Mouse (Mus musculus): ENCODE results near the gene Zbtb48. TPM values are rescaled to one million over a fixed set of nuclear protein-coding genes. Genes with fewer than 3 reads are reported as not detected.

Gene Zbtb48
- polyA plus RNA-seq, 1 experiment from 2014 or later, result 18.0 TPM

DNA sequence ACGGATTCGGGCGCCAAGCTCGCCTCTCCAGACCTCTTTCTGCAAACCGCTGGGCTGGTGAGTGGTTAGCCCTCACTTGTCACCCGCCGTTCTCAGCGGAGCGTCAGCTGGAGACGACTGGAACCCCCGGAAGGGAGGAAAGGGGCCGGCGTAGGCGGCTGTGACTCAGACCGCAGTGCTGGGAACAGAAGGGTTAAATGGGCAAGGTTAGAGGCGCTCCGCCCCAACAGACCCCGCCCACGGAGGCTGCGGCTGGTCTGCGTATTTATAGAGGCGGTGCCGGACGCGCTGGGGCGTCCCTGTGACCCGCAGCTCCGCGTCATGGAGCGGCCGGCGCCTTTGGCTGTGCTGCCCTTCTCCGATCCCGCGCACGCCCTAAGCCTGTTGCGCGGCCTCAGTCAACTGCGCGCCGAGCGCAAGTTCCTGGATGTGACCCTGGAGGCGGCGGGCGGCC, 18.8 kb downstream of the Zbtb48 start, which contains the start of gene Klhl21:
Klhl21 (plus strand) TSS at position 182 of the 454 bp plus-strand sequence.
- peak within 1 kb of the TSS; percentile 68 for H3K4me3 ChIP-seq (replicated peaks; ENCODE audit: low read length)
- WGBS, result under 1% methylated on average over 44 of the region's 45 CpGs
- H3K36me3 ChIP-seq (ENCODE audit: control insufficient read depth, insufficient read depth, low read length), result no peaks in the 10 kb centered on the region; the same call in 1 of the 2 replicates
- peak within 1 kb of the TSS; percentile 82 for H3K9ac ChIP-seq (ENCODE audit: low read length)
- H3K4me1 ChIP-seq (ENCODE audit: control insufficient read depth, insufficient read depth, low read length), result peaks cover 43% of the 10 kb centered on the region
- no peaks in the 10 kb centered on the region for H3K27me3 ChIP-seq (ENCODE audit: control insufficient read depth, insufficient read depth, low read length)
- no peaks in the 10 kb centered on the region for H3K9me3 ChIP-seq (replicated peaks; ENCODE audit: control insufficient read depth, low read length)
- ATAC-seq (ENCODE audit: insufficient read depth, low FRiP score), result peak; percentile 92
- peak within 1 kb of the TSS; percentile 93 for H3K27ac ChIP-seq (ENCODE audit: low read length)
- H3K4me2 ChIP-seq (ENCODE audit: low read depth, low read length), result peak within 1 kb of the TSS; percentile 99

DNA sequence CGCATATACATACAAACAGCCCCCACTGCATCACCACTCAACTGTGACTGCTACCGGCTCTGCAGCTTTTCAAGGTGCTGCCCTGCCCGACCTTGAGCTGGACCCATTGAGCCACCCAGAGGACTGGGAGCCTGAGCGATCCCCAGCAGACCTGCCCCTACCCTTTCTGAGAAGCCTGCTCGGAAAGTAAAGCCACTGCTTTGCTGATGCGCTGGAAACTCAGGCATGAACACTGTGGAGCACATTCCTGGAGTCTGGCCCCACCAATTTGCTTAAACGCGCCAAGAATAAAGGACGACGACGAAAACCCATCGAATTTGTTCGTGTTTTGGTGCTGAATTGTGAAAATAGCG, 19.3 kb downstream of the Zbtb48 start:
- Histone ChIP-seq H3K9ac (ENCODE audit: low read length) (peak overlapping the region; percentile 82), H3K27ac (ENCODE audit: low read length) (peak overlapping the region; percentile 93), H3K27me3 (ENCODE audit: control insufficient read depth, insufficient read depth, low read length) (no peaks in the 10 kb centered on the region), H3K4me1 (ENCODE audit: control insufficient read depth, insufficient read depth, low read length) (peaks cover 43% of the 10 kb centered on the region), H3K4me3 (replicated peaks; ENCODE audit: low read length) (peak overlapping the region; percentile 68), H3K9me3 (replicated peaks; ENCODE audit: control insufficient read depth, low read length) (no peaks in the 10 kb centered on the region), H3K4me2 (ENCODE audit: low read depth, low read length) (peak overlapping the region; percentile 99), H3K36me3 (ENCODE audit: control insufficient read depth, insufficient read depth, low read length) (no peaks in the 10 kb centered on the region; the same call in 1 of the 2 replicates)
- 1% methylated on average over 14 of the region's 14 CpGs for WGBS
- no peak for ATAC-seq (ENCODE audit: insufficient read depth, low FRiP score)

DNA sequence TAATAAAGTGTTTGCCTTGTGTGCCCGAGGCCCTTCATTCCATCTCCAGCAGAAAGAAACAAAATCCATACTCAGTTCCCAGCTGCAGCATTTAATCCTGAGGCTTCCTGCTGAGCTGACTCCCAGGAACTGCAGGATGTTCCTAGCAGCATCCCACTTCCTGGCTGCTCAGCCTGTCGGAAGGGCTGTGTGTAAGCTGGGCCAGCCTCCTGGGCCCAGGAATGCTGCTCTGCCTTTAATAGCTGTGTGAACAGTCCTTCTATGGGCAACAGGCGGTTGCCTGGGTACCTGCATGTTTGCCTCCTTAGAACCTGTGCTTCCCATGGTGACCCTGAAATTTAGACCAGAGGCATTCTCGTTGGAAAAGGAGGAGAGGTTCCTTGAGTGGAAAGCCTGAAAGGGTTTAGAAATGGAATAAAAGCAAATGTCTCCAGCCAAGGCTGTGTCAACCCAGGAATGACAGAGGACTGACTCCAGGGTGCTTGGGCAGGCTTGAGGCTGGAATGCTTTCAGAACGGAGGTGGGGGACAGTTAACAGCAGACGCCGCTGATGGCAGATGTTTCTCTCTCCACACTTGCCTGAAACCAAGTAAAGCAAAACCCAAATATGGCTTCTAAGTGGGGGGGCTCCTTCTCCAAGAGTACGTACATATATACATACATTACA, 19.9 kb downstream of the Zbtb48 start:
- peak overlapping the region; percentile 93 for H3K27ac ChIP-seq (ENCODE audit: low read length)
- peak; percentile 31; the same call in 1 of the 2 replicates for ATAC-seq (ENCODE audit: insufficient read depth, low FRiP score)
- H3K36me3 ChIP-seq (ENCODE audit: control insufficient read depth, insufficient read depth, low read length), result no peaks in the 10 kb centered on the region; the same call in 1 of the 2 replicates
- peak overlapping the region; percentile 99 for H3K4me2 ChIP-seq (ENCODE audit: low read depth, low read length)
- no peaks in the 10 kb centered on the region for H3K9me3 ChIP-seq (replicated peaks; ENCODE audit: control insufficient read depth, low read length)
- peak overlapping the region; percentile 68 for H3K4me3 ChIP-seq (replicated peaks; ENCODE audit: low read length)
- peaks cover 43% of the 10 kb centered on the region for H3K4me1 ChIP-seq (ENCODE audit: control insufficient read depth, insufficient read depth, low read length)
- WGBS, result 8% methylated on average over 8 of the region's 8 CpGs
- H3K9ac ChIP-seq (ENCODE audit: low read length), result peak overlapping the region; percentile 82
- H3K27me3 ChIP-seq (ENCODE audit: control insufficient read depth, insufficient read depth, low read length), result no peaks in the 10 kb centered on the region

GRCm38 (mm10) chr4:152006812-152007211, 20.7 kb downstream of the Zbtb48 start:
- H3K4me1 ChIP-seq (ENCODE audit: control insufficient read depth, insufficient read depth, low read length), result peaks cover 38% of the 10 kb centered on the region
- H3K9ac ChIP-seq (ENCODE audit: low read length), result no peak overlapping the region
- H3K36me3 ChIP-seq (ENCODE audit: control insufficient read depth, insufficient read depth, low read length), result no peaks in the 10 kb centered on the region
- H3K27ac ChIP-seq (ENCODE audit: low read length), result peak overlapping the region; percentile 93; the same call in 1 of the 2 replicates
- H3K9me3 ChIP-seq (replicated peaks; ENCODE audit: control insufficient read depth, low read length), result no peaks in the 10 kb centered on the region
- H3K4me3 ChIP-seq (replicated peaks; ENCODE audit: low read length), result no peak overlapping the region
- no peak for ATAC-seq (ENCODE audit: insufficient read depth, low FRiP score)
- no peak overlapping the region for H3K4me2 ChIP-seq (ENCODE audit: low read depth, low read length)
- WGBS, result 42% methylated on average over 3 of the region's 3 CpGs
- no peaks in the 10 kb centered on the region for H3K27me3 ChIP-seq (ENCODE audit: control insufficient read depth, insufficient read depth, low read length)

DNA sequence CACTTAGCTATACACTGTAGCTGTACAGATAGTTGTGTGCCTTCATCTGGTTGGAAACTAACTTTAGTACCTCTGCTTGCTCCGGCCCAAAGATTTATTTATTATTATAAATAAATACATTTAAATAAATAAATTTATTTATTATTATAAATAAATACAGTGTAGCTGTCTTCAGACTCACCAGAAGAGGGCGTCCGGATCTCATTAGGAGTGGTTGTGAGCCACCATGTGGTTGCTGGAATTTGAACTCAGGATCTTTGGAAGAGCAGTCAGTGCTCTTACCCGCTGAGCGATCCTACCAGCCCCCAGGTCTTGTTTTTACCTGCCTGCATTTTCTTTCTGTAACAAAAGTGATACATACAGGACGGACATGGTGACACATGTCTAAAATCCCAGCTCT, 21.3 kb downstream of the Zbtb48 start:
- ATAC-seq (ENCODE audit: insufficient read depth, low FRiP score), result no peak
- H3K27ac ChIP-seq (ENCODE audit: low read length), result no peak overlapping the region
- H3K27me3 ChIP-seq (ENCODE audit: control insufficient read depth, insufficient read depth, low read length), result no peaks in the 10 kb centered on the region
- H3K4me2 ChIP-seq (ENCODE audit: low read depth, low read length), result no peak overlapping the region
- H3K9ac ChIP-seq (ENCODE audit: low read length), result no peak overlapping the region
- no peaks in the 10 kb centered on the region for H3K9me3 ChIP-seq (replicated peaks; ENCODE audit: control insufficient read depth, low read length)
- WGBS, result 73% methylated on average over 6 of the region's 6 CpGs
- no peaks in the 10 kb centered on the region for H3K36me3 ChIP-seq (ENCODE audit: control insufficient read depth, insufficient read depth, low read length)
- peaks cover 32% of the 10 kb centered on the region for H3K4me1 ChIP-seq (ENCODE audit: control insufficient read depth, insufficient read depth, low read length)
- H3K4me3 ChIP-seq (replicated peaks; ENCODE audit: low read length), result no peak overlapping the region

- Histone ChIP-seq H3K9me3 (replicated peaks; ENCODE audit: control insufficient read depth, low read length) (no peaks in the 10 kb centered on the region), H3K27me3 (ENCODE audit: control insufficient read depth, insufficient read depth, low read length) (no peaks in the 10 kb centered on the region), H3K4me2 (ENCODE audit: low read depth, low read length) (no peak overlapping the region), H3K27ac (ENCODE audit: low read length) (no peak overlapping the region), H3K36me3 (ENCODE audit: control insufficient read depth, insufficient read depth, low read length) (no peaks in the 10 kb centered on the region), H3K4me3 (replicated peaks; ENCODE audit: low read length) (no peak overlapping the region), H3K4me1 (ENCODE audit: control insufficient read depth, insufficient read depth, low read length) (peaks cover 12% of the 10 kb centered on the region; the same call in 1 of the 2 replicates), H3K9ac (ENCODE audit: low read length) (no peak overlapping the region)
- no peak for ATAC-seq (ENCODE audit: insufficient read depth, low FRiP score)
- WGBS, result 70% methylated on average over 3 of the region's 3 CpGs
These were observed 25.4 kb downstream of the Zbtb48 start for GRCm38 (mm10) chr4:152002063-152002462.

DNA sequence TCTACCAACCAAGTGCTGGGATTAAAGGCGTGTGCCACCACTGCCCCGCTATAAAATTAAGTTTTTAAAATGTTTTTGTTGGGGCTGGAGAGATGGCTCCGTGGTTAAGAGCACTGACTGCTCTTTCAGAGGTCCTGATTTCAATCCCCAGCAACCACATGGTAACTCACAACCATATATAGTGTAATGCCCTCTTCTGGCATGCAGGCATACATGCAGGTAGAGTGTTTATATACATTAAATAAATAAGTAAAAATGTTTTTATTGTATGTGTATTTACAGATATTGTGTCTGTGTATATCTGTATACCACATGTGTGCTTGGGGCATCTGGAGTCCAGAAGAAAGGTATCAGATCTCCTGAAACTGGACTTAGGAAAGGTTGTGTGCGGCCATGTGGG, 26.1 kb downstream of the Zbtb48 start:
- Histone ChIP-seq H3K4me1 (ENCODE audit: control insufficient read depth, insufficient read depth, low read length) (peaks cover 8% of the 10 kb centered on the region; the same call in 1 of the 2 replicates), H3K27ac (ENCODE audit: low read length) (no peak overlapping the region), H3K4me2 (ENCODE audit: low read depth, low read length) (no peak overlapping the region), H3K27me3 (ENCODE audit: control insufficient read depth, insufficient read depth, low read length) (no peaks in the 10 kb centered on the region), H3K36me3 (ENCODE audit: control insufficient read depth, insufficient read depth, low read length) (no peaks in the 10 kb centered on the region), H3K9ac (ENCODE audit: low read length) (no peak overlapping the region), H3K9me3 (replicated peaks; ENCODE audit: control insufficient read depth, low read length) (no peaks in the 10 kb centered on the region), H3K4me3 (replicated peaks; ENCODE audit: low read length) (no peak overlapping the region)
- no peak for ATAC-seq (ENCODE audit: insufficient read depth, low FRiP score)
- WGBS, result 61% methylated on average over 4 of the region's 4 CpGs

- Histone ChIP-seq H3K4me2 (ENCODE audit: low read depth, low read length) (no peak overlapping the region), H3K9me3 (replicated peaks; ENCODE audit: control insufficient read depth, low read length) (no peaks in the 10 kb centered on the region), H3K27ac (ENCODE audit: low read length) (no peak overlapping the region), H3K4me3 (replicated peaks; ENCODE audit: low read length) (no peak overlapping the region), H3K36me3 (ENCODE audit: control insufficient read depth, insufficient read depth, low read length) (no peaks in the 10 kb centered on the region), H3K4me1 (ENCODE audit: control insufficient read depth, insufficient read depth, low read length) (peaks cover 8% of the 10 kb centered on the region; the same call in 1 of the 2 replicates), H3K9ac (ENCODE audit: low read length) (no peak overlapping the region), H3K27me3 (ENCODE audit: control insufficient read depth, insufficient read depth, low read length) (no peaks in the 10 kb centered on the region)
- ATAC-seq (ENCODE audit: insufficient read depth, low FRiP score), result no peak
- WGBS, result 22% methylated on average over 4 of the region's 4 CpGs
These were observed 26.6 kb downstream of the Zbtb48 start for GRCm38 (mm10) chr4:152000906-152001305.

DNA sequence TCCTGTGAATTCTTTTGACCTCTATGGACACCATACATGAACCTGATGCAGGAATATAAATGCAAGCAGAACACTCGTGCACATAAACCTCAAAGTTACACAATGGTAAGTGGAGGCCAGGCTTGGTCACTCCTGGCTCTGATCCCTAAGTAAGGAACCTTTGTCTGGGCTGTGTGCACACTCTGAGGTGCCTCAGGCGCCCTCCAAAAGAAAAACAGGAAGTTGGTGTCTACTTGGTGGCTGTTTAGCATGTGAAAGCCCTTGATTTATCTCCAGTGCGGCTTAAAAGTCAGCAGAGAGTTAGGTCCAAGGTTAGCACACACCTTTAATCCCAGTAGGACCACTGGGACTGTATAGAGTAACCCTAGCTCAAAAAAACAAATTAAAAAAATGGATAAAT, 28.0 kb downstream of the Zbtb48 start:
- no peak for ATAC-seq (ENCODE audit: insufficient read depth, low FRiP score)
- H3K9me3 ChIP-seq (replicated peaks; ENCODE audit: control insufficient read depth, low read length), result no peaks in the 10 kb centered on the region
- no peak overlapping the region for H3K9ac ChIP-seq (ENCODE audit: low read length)
- H3K36me3 ChIP-seq (ENCODE audit: control insufficient read depth, insufficient read depth, low read length), result no peaks in the 10 kb centered on the region
- 54% methylated on average over 3 of the region's 3 CpGs for WGBS
- no peak overlapping the region for H3K4me3 ChIP-seq (replicated peaks; ENCODE audit: low read length)
- no peaks in the 10 kb centered on the region for H3K27me3 ChIP-seq (ENCODE audit: control insufficient read depth, insufficient read depth, low read length)
- H3K27ac ChIP-seq (ENCODE audit: low read length), result no peak overlapping the region
- H3K4me1 ChIP-seq (ENCODE audit: control insufficient read depth, insufficient read depth, low read length), result peaks cover 8% of the 10 kb centered on the region; the same call in 1 of the 2 replicates
- no peak overlapping the region for H3K4me2 ChIP-seq (ENCODE audit: low read depth, low read length)

Data from stomach, embryonic 16.5 days (tissue).